10 mouse cellular contexts compared by ENCODE assay signal in genomic region chr16:33464509-33465241, GRCm38 (mm10). TPM values are rescaled to one million over a fixed set of nuclear protein-coding genes. Genes with fewer than 3 reads are reported as not detected.
DNase-seq lines count a peak whose midpoint lies in the region; ATAC-seq lines count a peak whose summit lies in the region.
"Had no signal": no experiment of that assay in that cellular context is flagged by ENCODE, and none has a peak within 500 bp of the region (broad histone marks: within the 10 kb centered on the region; RNA-seq: fewer than 3 reads in every experiment).

No protein-coding gene starts in this region.

- peak; percentile 10 to 30 for DNase-seq in kidney, adult 8-10 months
- peak; percentile 41 for DNase-seq in A20 (ENCODE audit: low read depth, low spot score)
- DNase-seq in brain, embryonic 18.5 days (ENCODE audit: low read depth, low spot score): peak; percentile 66
- DNase-seq in left cerebral cortex, postnatal 14 days (ENCODE audit: low spot score in 2 of 2): peak; percentile 25 to 60
- DNase-seq in spleen, postnatal 10 days (ENCODE audit: low spot score in 2 of 2): no peak
- DNase-seq in adrenal gland, adult 2 months: no peak
- DNase-seq in adrenal gland, adult 18-20 months (ENCODE audit: low spot score in 2 of 2): no peak

- no peaks in the 10 kb centered on the region for H3K9me3 ChIP-seq in kidney, embryonic 15.5 days (replicated peaks)
- H3K9me3 ChIP-seq: liver, embryonic 15.5 days had no signal

- no peak overlapping the region for H3K4me3 ChIP-seq in kidney, embryonic 15.5 days (replicated peaks)
- H3K4me3 ChIP-seq: liver, embryonic 15.5 days had no signal

- 93% methylated on average over 4 of the region's 4 CpGs for WGBS in kidney, embryonic 15.5 days

- no peak overlapping the region for H3K9ac ChIP-seq in kidney, embryonic 15.5 days
- H3K9ac ChIP-seq: liver, embryonic 15.5 days had no signal

- peaks cover 6% of the 10 kb centered on the region; the same call in 1 of the 2 replicates for H3K4me1 ChIP-seq in kidney, embryonic 15.5 days

- no peak for ATAC-seq in kidney, embryonic 15.5 days (replicated peaks; ENCODE audit: low FRiP score)
- ATAC-seq: inflammation-experienced regulatory T-cells, adult 6 months had no signal

- H3K27me3 ChIP-seq in kidney, embryonic 15.5 days: no peaks in the 10 kb centered on the region
- H3K27me3 ChIP-seq: liver, embryonic 15.5 days had no signal

- no peak overlapping the region for H3K4me2 ChIP-seq in kidney, embryonic 15.5 days
- H3K4me2 ChIP-seq: liver, embryonic 15.5 days had no signal

- H3K36me3 ChIP-seq in kidney, embryonic 15.5 days: peaks cover 38% of the 10 kb centered on the region

- intact Hi-C loops in left cerebral cortex, postnatal 14 days (cut with DNase I): no loop called here

- H3K27ac ChIP-seq in kidney, embryonic 15.5 days: no peak overlapping the region
- H3K27ac ChIP-seq: liver, embryonic 15.5 days had no signal

RNA-seq across cellular contexts. Expression of gene Slc12a8, which starts 52.5 kb away (rescaled TPM):
- 0.84 and 1.4 TPM in 2 replicates for polyA plus RNA-seq in kidney, embryonic 15.5 days (2015; fragmentation: Nextera tagmentation; extraction: Ambion mirVana)
- total RNA-seq in left cerebral cortex, postnatal 14 days (2021): 1 to 10 TPM in 1 of 2 experiments, under 1 TPM in 1; 0.82 to 1.0 TPM
- total RNA-seq in adrenal gland, adult 2 months (2021): under 1 TPM; 0.49 to 0.83 TPM
- polyA plus RNA-seq in adrenal gland, adult 2 months (2012; rRNA removed): 0.73 and 0.89 TPM in 2 replicates
- total RNA-seq in adrenal gland, adult 18-20 months (2021): under 1 TPM; 0.29 to 0.43 TPM

Comparison
In these comparisons a context has a peak if more than half of its experiments do, and no peak if none do; other contexts are left out.
1. DNase-seq: peak in kidney, adult 8-10 months (2 of 2), A20 (single experiment), brain, embryonic 18.5 days (single experiment) and left cerebral cortex, postnatal 14 days (2 of 2); none in spleen, postnatal 10 days (0 of 2), adrenal gland, adult 2 months (single experiment) and adrenal gland, adult 18-20 months (0 of 2).